Mouse (Mus musculus) heart, embryonic 10.5 days (tissue): ENCODE measurements around the gene Lpcat4. TPM values are rescaled to one million over a fixed set of nuclear protein-coding genes. Genes with fewer than 3 reads are reported as not detected.
"Not testable (repeated sequence)": the region's sequence is repeated elsewhere in the genome, so short reads cannot be mapped to it uniquely, and the experiment has no call there.

Source experiments
- DNase-seq: peaks from one replicate; pipeline ENCODE4 v3.0.0-alpha.2; 2017; ENCODE audit warnings: low spot score
- H3K27ac ChIP-seq: fragments of 300-500 bp; sonication (generic); 2 replicates; pipeline ENCODE4 v1.5.1; 2016; ENCODE audit warnings: mild to moderate bottlenecking
- H3K27me3 ChIP-seq: fragments of 300-500 bp; sonication (generic); 2 replicates; pipeline ENCODE4 v1.6.1; 2016; ENCODE audit warnings: mild to moderate bottlenecking; ENCODE audit not compliant: poor library complexity, insufficient read depth, severe bottlenecking
- H3K36me3 ChIP-seq: fragments of 300-500 bp; sonication (generic); 2 replicates; pipeline ENCODE4 v1.6.1; 2016; ENCODE audit warnings: mild to moderate bottlenecking, moderate library complexity
- H3K4me1 ChIP-seq: fragments of 300-500 bp; sonication (generic); 2 replicates; pipeline ENCODE4 v1.6.1; 2016; ENCODE audit warnings: mild to moderate bottlenecking
- H3K4me3 ChIP-seq: fragments of 300-500 bp; sonication (generic); 2 replicates; pipeline ENCODE4 v1.5.1; 2016; ENCODE audit warnings: mild to moderate bottlenecking, moderate library complexity
- H3K9me3 ChIP-seq: fragments of 300-500 bp; sonication (generic); 2 replicates; pipeline ENCODE4 v1.6.1; 2016; ENCODE audit warnings: mild to moderate bottlenecking, moderate library complexity
- WGBS: fragments of 180-500 bp; shearing (Covaris S2); methylation state at CpG from one replicate; pipeline ENCODE4 v1.1.7; 2016; 5-methylcytosine and 5-hydroxymethylcytosine counted together
- polyA plus RNA-seq: library from polyadenylated mRNA; unstranded; fragments of >200 nt; fragmentation: Nextera tagmentation; extraction: Ambion mirVana; gene quantifications from 2 replicates; pipeline ENCODE4 v1.2.1, GENCODE M21; 2016

The Lpcat4 gene
- polyA plus RNA-seq, 1 experiment from 2014 or later = 23.0 TPM

- Histone ChIP-seq H3K4me3 (peak within 1 kb of the TSS; percentile 90), H3K4me1 (peaks cover 16% of the 10 kb centered on the region; the same call in 1 of the 2 replicates), H3K9me3 (no peaks in the 10 kb centered on the region), H3K27me3 (no peaks in the 10 kb centered on the region), H3K36me3 (0 out of 2 replicates have a peak, but pooled peaks cover 2% of the 10 kb centered on the region), H3K27ac (peak within 1 kb of the TSS; percentile 95)
- WGBS = under 1% methylated on average over 79 of the region's 85 CpGs
- DNase-seq = peak; percentile 97
These were observed 26.4 kb downstream of the Lpcat4 start, which contains the start of gene Slc12a6 for GRCm38 (mm10) chr2:112265448-112266241. Slc12a6 (plus strand) TSS chr2:112265825.

- H3K36me3 ChIP-seq = 0 out of 2 replicates have a peak, but pooled peaks cover 3% of the 10 kb centered on the region
- peak; percentile 83 for DNase-seq
- H3K9me3 ChIP-seq = no peaks in the 10 kb centered on the region
- WGBS = 2% methylated on average over 11 of the region's 11 CpGs
- peak within 1 kb of the TSS; percentile 90 for H3K4me3 ChIP-seq
- no peaks in the 10 kb centered on the region for H3K27me3 ChIP-seq
- peaks cover 16% of the 10 kb centered on the region; the same call in 1 of the 2 replicates for H3K4me1 ChIP-seq
- H3K27ac ChIP-seq = peak within 1 kb of the TSS; percentile 95
These were observed 26.9 kb downstream of the Lpcat4 start, which contains the start of gene Gm21985 for GRCm38 (mm10) chr2:112266242-112266592. Gm21985 (plus strand) TSS chr2:112266314.

- no peaks in the 10 kb centered on the region for H3K27me3 ChIP-seq
- peaks cover 16% of the 10 kb centered on the region; the same call in 1 of the 2 replicates for H3K4me1 ChIP-seq
- peak overlapping the region; percentile 95; the same call in 1 of the 2 replicates for H3K27ac ChIP-seq
- 0 out of 2 replicates have a peak, but pooled peaks cover 5% of the 10 kb centered on the region for H3K36me3 ChIP-seq
- peak; percentile 75 for DNase-seq
- 41% methylated on average over 10 of the region's 10 CpGs for WGBS
- peak overlapping the region; percentile 90 for H3K4me3 ChIP-seq
- no peaks in the 10 kb centered on the region for H3K9me3 ChIP-seq
These were observed 27.5 kb downstream of the Lpcat4 start for GRCm38 (mm10) chr2:112266780-112267179.

GRCm38 (mm10) chr2:112267547-112268269 lies 28.4 kb downstream of the Lpcat4 start:
- no peaks in the 10 kb centered on the region for H3K27me3 ChIP-seq
- no peaks in the 10 kb centered on the region for H3K9me3 ChIP-seq
- WGBS = 72% methylated on average over 8 of the region's 8 CpGs
- H3K27ac ChIP-seq = no peak overlapping the region
- 0 out of 2 replicates have a peak, but pooled peaks cover 5% of the 10 kb centered on the region for H3K36me3 ChIP-seq
- H3K4me3 ChIP-seq = peak overlapping the region; percentile 90
- H3K4me1 ChIP-seq = peaks cover 14% of the 10 kb centered on the region; the same call in 1 of the 2 replicates
- no peak for DNase-seq

GRCm38 (mm10) chr2:112270011-112270410 lies 30.7 kb downstream of the Lpcat4 start:
- H3K9me3 ChIP-seq = no peaks in the 10 kb centered on the region
- H3K4me1 ChIP-seq = peaks cover 9% of the 10 kb centered on the region; the same call in 1 of the 2 replicates
- WGBS = 55% methylated on average over 2 of the region's 2 CpGs
- DNase-seq = no peak
- H3K4me3 ChIP-seq = no peak overlapping the region
- H3K27me3 ChIP-seq = no peaks in the 10 kb centered on the region
- H3K36me3 ChIP-seq = peaks cover 7% of the 10 kb centered on the region; the same call in 1 of the 2 replicates
- no peak overlapping the region for H3K27ac ChIP-seq

- Histone ChIP-seq H3K27ac (no peak overlapping the region), H3K4me3 (no peak overlapping the region), H3K4me1 (peaks cover 3% of the 10 kb centered on the region; the same call in 1 of the 2 replicates), H3K27me3 (no peaks in the 10 kb centered on the region), H3K36me3 (peaks cover 7% of the 10 kb centered on the region; the same call in 1 of the 2 replicates), H3K9me3 (no peaks in the 10 kb centered on the region)
- no peak for DNase-seq
- 62% methylated on average over 2 of the region's 2 CpGs for WGBS
These were observed 33.6 kb downstream of the Lpcat4 start for GRCm38 (mm10) chr2:112272909-112273308.

GRCm38 (mm10) chr2:112273474-112273873 lies 34.2 kb downstream of the Lpcat4 start:
- no peak for DNase-seq
- H3K4me3 ChIP-seq = no peak overlapping the region
- H3K27me3 ChIP-seq = no peaks in the 10 kb centered on the region
- 86% methylated on average over 6 of the region's 6 CpGs for WGBS
- H3K9me3 ChIP-seq = no peaks in the 10 kb centered on the region
- H3K27ac ChIP-seq = no peak overlapping the region
- peaks cover 7% of the 10 kb centered on the region; the same call in 1 of the 2 replicates for H3K36me3 ChIP-seq
- H3K4me1 ChIP-seq = peaks cover 3% of the 10 kb centered on the region; the same call in 1 of the 2 replicates

- WGBS = 93% methylated on average over 3 of the region's 3 CpGs
- peaks cover 3% of the 10 kb centered on the region; the same call in 1 of the 2 replicates for H3K36me3 ChIP-seq
- no peak for DNase-seq
These were observed 37.6 kb downstream of the Lpcat4 start for GRCm38 (mm10) chr2:112276870-112277269.

GRCm38 (mm10) chr2:112282846-112283245 lies 43.6 kb downstream of the Lpcat4 start:
- Histone ChIP-seq H3K9me3 (no peaks in the 10 kb centered on the region), H3K4me3 (no peak overlapping the region), H3K4me1 (no peaks in the 10 kb centered on the region), H3K27ac (no peak overlapping the region), H3K27me3 (no peaks in the 10 kb centered on the region), H3K36me3 (no peaks in the 10 kb centered on the region)
- DNase-seq = no peak
- 95% methylated on average over 1 of the region's 1 CpGs for WGBS

More at GRCm38 (mm10) chr2:112276870-112277269, 37.6 kb downstream of the Lpcat4 start:
- Histone ChIP-seq H3K27ac (no peak overlapping the region), H3K27me3 (no peaks in the 10 kb centered on the region), H3K4me3 (no peak overlapping the region), H3K4me1 (no peaks in the 10 kb centered on the region), H3K9me3 (no peaks in the 10 kb centered on the region)

GRCm38 (mm10) chr2:112284363-112285030 lies 45.2 kb downstream of the Lpcat4 start:
- Histone ChIP-seq H3K9me3 (no peaks in the 10 kb centered on the region), H3K27ac (peak overlapping the region; percentile 87), H3K27me3 (no peaks in the 10 kb centered on the region), H3K4me1 (no peaks in the 10 kb centered on the region), H3K36me3 (no peaks in the 10 kb centered on the region), H3K4me3 (peak overlapping the region; percentile 76)
- WGBS = 2% methylated on average over 21 of the region's 21 CpGs
- DNase-seq = peak; percentile 88

GRCm38 (mm10) chr2:112285031-112285390 lies 45.7 kb downstream of the Lpcat4 start:
- WGBS = 64% methylated on average over 6 of the region's 6 CpGs
- Histone ChIP-seq H3K4me3 (peak overlapping the region; percentile 76), H3K27me3 (no peaks in the 10 kb centered on the region), H3K27ac (no peak overlapping the region), H3K9me3 (no peaks in the 10 kb centered on the region), H3K36me3 (no peaks in the 10 kb centered on the region), H3K4me1 (no peaks in the 10 kb centered on the region)
- DNase-seq = no peak

- not testable (repeated sequence) for H3K4me3 ChIP-seq, H3K27ac ChIP-seq, H3K4me1 ChIP-seq, H3K27me3 ChIP-seq, H3K9me3 ChIP-seq, H3K36me3 ChIP-seq, DNase-seq
- WGBS = 87% methylated on average over 1 of the region's 1 CpGs
These were observed 46.8 kb downstream of the Lpcat4 start for GRCm38 (mm10) chr2:112286062-112286461.
